Mouse (Mus musculus) heart, adult 11 months (tissue): Measurements from ENCODE around the gene Col6a6.

ENCODE experiments used
- DNase-seq: peaks from one replicate; pipeline ENCODE4 v3.0.0; 2022

Col6a6 gene

DNA sequence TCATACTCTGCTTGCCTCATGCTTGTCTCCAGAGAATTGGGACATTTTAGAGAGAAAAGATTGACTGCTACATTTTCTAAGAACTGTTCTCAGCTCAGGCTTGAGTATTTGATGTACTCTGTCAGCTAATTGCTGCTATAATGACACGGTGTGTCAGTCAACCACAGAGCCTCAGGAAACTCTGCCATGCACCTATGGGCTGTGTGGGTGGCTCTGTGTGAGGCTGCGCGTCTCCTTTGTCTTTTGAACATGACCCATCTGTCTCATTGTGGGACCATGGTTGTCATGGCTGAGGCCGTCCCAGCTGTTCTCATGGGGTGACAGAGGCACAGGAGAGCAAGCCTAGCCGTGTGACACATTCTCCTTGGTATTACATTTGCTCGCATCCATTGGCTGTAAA, 168.1 kb downstream of the Col6a6 start:
- DNase-seq = no peak

DNA sequence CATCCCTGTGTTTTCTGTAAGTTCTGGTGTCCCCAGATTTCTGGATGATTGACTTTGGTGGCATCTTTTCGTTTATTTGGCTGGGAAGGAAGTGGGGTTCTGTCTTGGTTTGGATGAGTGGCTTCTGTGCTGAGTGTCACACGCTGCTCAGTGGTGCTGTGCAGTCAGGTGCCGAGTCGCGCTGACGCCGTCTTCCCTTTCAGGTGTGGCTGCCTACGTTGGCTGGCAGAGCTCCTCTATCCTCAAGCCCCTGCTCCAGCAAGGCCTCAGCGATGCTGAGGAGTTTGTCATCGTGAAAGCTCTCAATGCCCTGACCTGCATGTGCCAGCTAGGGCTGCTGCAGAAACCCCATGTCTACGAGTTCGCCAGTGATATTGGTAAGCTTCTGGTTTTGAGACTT, 169.7 kb downstream of the Col6a6 start:
- DNase-seq = peak; percentile 56

DNA sequence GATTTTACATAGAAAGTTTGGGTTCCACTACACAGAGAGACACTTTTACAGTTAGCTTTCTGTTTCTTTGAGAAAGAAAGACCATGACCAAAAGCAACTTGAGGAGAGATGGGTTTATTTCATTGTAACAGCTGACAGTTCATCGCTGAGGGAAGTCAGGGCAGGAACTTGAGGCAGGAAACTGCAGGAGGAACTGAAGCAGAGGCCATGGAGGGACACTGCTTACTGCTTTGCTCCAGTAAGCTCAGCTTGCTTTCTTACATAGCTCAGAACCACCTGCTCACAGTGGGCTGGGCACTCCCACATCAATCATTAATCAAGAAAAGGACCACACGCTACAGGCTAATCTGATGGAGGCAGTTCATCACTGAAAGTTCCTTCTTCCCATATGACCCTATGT, 171.8 kb downstream of the Col6a6 start:
- peak; percentile 41 for DNase-seq

GRCm38 (mm10) chr9:105642460-105643371, 185.2 kb downstream of the Col6a6 start, which contains the start of gene Pik3r4:
Pik3r4 (plus strand) TSS chr9:105642978.
- DNase-seq = peak; percentile 99

- DNase-seq = peak; percentile 69
Measured at GRCm38 (mm10) chr9:105641377-105641776, 186.6 kb downstream of the Col6a6 start.
